Mouse (Mus musculus): ENCODE data around the gene Usp29. TPM values are rescaled to one million over a fixed set of nuclear protein-coding genes. Genes with fewer than 3 reads are reported as not detected.
"Not testable (repeated sequence)": the region's sequence is repeated elsewhere in the genome, so short reads cannot be mapped to it uniquely, and the experiment has no call there.

Usp29 gene
- polyA plus RNA-seq, 1 experiment from 2014 or later = 13.0 TPM

DNA sequence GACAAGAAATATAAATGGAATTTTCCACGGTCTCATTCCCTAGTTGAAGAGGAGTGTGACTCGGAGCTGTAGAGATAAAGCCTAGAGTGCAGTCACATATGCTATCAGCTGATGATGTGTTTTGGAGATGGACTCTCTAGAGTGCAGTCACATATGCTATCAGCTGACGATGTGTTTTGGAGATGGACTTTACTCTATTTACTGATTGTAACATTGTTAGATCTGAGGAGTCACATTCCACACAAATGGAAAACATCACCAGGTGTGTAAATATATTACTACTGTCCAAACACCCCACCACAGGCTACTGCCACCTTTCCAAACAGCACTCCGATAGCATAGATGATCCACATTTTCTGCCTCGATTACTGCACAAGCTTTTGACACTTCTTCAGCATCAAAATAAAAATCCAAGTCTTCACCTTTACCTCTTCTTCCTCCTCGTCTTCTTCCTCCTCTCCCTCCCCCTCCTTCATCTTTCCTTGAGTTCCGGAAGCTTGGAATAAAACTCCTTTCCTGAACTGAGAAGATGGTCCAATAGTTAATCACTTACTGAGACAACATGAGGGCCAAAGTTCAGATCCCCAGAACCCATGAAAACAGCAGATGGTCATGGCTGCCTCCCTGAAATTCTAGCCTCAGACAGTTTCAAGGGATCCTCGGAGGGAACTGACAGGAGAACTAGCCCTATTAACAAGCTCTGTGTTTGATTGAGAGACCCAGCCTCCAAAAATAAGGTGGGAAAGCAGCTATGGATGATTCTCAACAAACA lies 153.2 kb downstream of the Usp29 start:
- WGBS = 81% methylated on average over 8 of the region's 8 CpGs
- Histone ChIP-seq H3K4me3 (ENCODE audit: low read depth, low read length) (no peak overlapping the region), H3K36me3 (ENCODE audit: control insufficient read depth, insufficient read depth, low read length) (no peaks in the 10 kb centered on the region), H3K27me3 (ENCODE audit: control insufficient read depth, insufficient read depth, low read length) (no peaks in the 10 kb centered on the region), H3K9me3 (ENCODE audit: control insufficient read depth, low read length) (no peaks in the 10 kb centered on the region), H3K4me2 (ENCODE audit: low read depth) (no peak overlapping the region), H3K9ac (ENCODE audit: low read length) (no peak overlapping the region), H3K27ac (ENCODE audit: low read depth, low read length) (no peak overlapping the region), H3K4me1 (ENCODE audit: control insufficient read depth, insufficient read depth, low read length) (no peaks in the 10 kb centered on the region)
- ATAC-seq (ENCODE audit: insufficient read depth, low FRiP score, low TSS enrichment) (no peak), DNase-seq (ENCODE audit: low spot score) (no peak)

DNA sequence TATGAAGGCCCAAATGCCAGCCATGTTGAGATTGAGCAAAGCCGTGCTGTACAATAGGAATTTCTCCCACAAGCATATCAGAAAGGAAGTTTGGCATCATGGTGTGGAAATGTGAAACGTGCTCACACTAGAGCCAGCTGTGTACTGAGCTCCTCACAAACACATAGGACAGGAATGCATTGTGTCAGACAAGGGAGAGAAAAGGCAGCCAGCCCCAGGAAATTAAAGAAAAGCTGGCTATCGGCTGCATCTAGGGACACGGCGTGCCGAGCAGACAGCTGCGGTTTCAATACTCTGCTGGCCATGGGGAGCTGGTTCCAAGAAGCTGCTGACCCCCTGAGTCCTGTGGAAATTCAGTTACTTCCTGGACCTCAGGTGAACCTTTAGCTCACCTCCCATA lies 155.0 kb downstream of the Usp29 start:
- WGBS = 86% methylated on average over 7 of the region's 7 CpGs

GRCm38 (mm10) chr7:6886896-6887295 lies 156.5 kb downstream of the Usp29 start:
- Histone ChIP-seq H3K4me1 (ENCODE audit: control insufficient read depth, insufficient read depth, low read length) (no peaks in the 10 kb centered on the region), H3K27ac (ENCODE audit: low read depth, low read length) (no peak overlapping the region), H3K9me3 (ENCODE audit: control insufficient read depth, low read length) (no peaks in the 10 kb centered on the region), H3K36me3 (ENCODE audit: control insufficient read depth, insufficient read depth, low read length) (no peaks in the 10 kb centered on the region), H3K27me3 (ENCODE audit: control insufficient read depth, insufficient read depth, low read length) (no peaks in the 10 kb centered on the region), H3K9ac (ENCODE audit: low read length) (no peak overlapping the region), H3K4me3 (ENCODE audit: low read depth, low read length) (no peak overlapping the region), H3K4me2 (ENCODE audit: low read depth) (no peak overlapping the region)
- ATAC-seq (ENCODE audit: insufficient read depth, low FRiP score, low TSS enrichment) (no peak), DNase-seq (ENCODE audit: low spot score) (no peak)
- WGBS = 92% methylated on average over 1 of the region's 1 CpGs

More for the DNA sequence above, 155.0 kb downstream of the Usp29 start:
- Histone ChIP-seq H3K4me2 (ENCODE audit: low read depth) (no peak overlapping the region), H3K36me3 (ENCODE audit: control insufficient read depth, insufficient read depth, low read length) (no peaks in the 10 kb centered on the region), H3K9ac (ENCODE audit: low read length) (no peak overlapping the region), H3K27ac (ENCODE audit: low read depth, low read length) (no peak overlapping the region), H3K4me1 (ENCODE audit: control insufficient read depth, insufficient read depth, low read length) (no peaks in the 10 kb centered on the region), H3K27me3 (ENCODE audit: control insufficient read depth, insufficient read depth, low read length) (no peaks in the 10 kb centered on the region), H3K9me3 (ENCODE audit: control insufficient read depth, low read length) (no peaks in the 10 kb centered on the region), H3K4me3 (ENCODE audit: low read depth, low read length) (no peak overlapping the region)
- DNase-seq (ENCODE audit: low spot score) = no peak
- no peak for ATAC-seq (ENCODE audit: insufficient read depth, low FRiP score, low TSS enrichment)

- WGBS = 91% methylated on average over 5 of the region's 5 CpGs
- no peak for ATAC-seq (ENCODE audit: insufficient read depth, low FRiP score, low TSS enrichment)
- Histone ChIP-seq H3K9me3 (ENCODE audit: control insufficient read depth, low read length) (no peaks in the 10 kb centered on the region), H3K27me3 (ENCODE audit: control insufficient read depth, insufficient read depth, low read length) (no peaks in the 10 kb centered on the region), H3K9ac (ENCODE audit: low read length) (no peak overlapping the region), H3K36me3 (ENCODE audit: control insufficient read depth, insufficient read depth, low read length) (no peaks in the 10 kb centered on the region), H3K4me3 (ENCODE audit: low read depth, low read length) (no peak overlapping the region), H3K27ac (ENCODE audit: low read depth, low read length) (no peak overlapping the region), H3K4me2 (ENCODE audit: low read depth) (no peak overlapping the region), H3K4me1 (ENCODE audit: control insufficient read depth, insufficient read depth, low read length) (no peaks in the 10 kb centered on the region)
- DNase-seq (ENCODE audit: low spot score) = no peak
Measured at GRCm38 (mm10) chr7:6889871-6890270, 159.5 kb downstream of the Usp29 start.

DNA sequence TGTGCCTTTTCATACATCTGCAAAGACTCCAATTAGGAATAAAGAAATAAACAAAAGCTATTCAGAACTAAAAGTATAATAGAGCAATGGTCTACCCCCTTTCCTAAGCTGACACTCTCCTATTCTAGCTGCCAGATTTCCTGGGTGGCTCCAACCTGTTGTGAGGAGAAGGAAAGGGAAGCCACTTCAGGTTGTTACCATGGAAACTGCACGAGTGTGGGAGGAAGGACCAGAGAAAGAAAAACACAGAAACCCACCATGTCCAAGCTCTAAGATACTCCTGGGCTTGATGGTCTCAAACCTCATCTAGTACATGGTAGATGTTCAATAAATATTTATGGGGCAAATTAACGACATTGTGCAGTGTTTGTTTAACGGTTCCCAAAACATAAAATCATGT lies 160.8 kb downstream of the Usp29 start:
- H3K9me3 ChIP-seq (ENCODE audit: control insufficient read depth, low read length) = no peaks in the 10 kb centered on the region
- no peak overlapping the region for H3K9ac ChIP-seq (ENCODE audit: low read length)
- H3K36me3 ChIP-seq (ENCODE audit: control insufficient read depth, insufficient read depth, low read length) = no peaks in the 10 kb centered on the region
- no peak overlapping the region for H3K4me2 ChIP-seq (ENCODE audit: low read depth)
- no peak overlapping the region for H3K27ac ChIP-seq (ENCODE audit: low read depth, low read length)
- WGBS = 66% methylated on average over 3 of the region's 3 CpGs
- H3K4me3 ChIP-seq (ENCODE audit: low read depth, low read length) = no peak overlapping the region
- no peak for ATAC-seq (ENCODE audit: insufficient read depth, low FRiP score, low TSS enrichment)
- DNase-seq (ENCODE audit: low spot score) = no peak
- H3K4me1 ChIP-seq (ENCODE audit: control insufficient read depth, insufficient read depth, low read length) = no peaks in the 10 kb centered on the region
- no peaks in the 10 kb centered on the region for H3K27me3 ChIP-seq (ENCODE audit: control insufficient read depth, insufficient read depth, low read length)

- not testable (repeated sequence) for H3K9ac ChIP-seq (ENCODE audit: low read length); H3K27ac ChIP-seq (ENCODE audit: low read depth, low read length); ATAC-seq (ENCODE audit: insufficient read depth, low FRiP score, low TSS enrichment); DNase-seq (ENCODE audit: low spot score); H3K4me2 ChIP-seq (ENCODE audit: low read depth); H3K4me3 ChIP-seq (ENCODE audit: low read depth, low read length); H3K36me3 ChIP-seq (ENCODE audit: control insufficient read depth, insufficient read depth, low read length); H3K4me1 ChIP-seq (ENCODE audit: control insufficient read depth, insufficient read depth, low read length); H3K9me3 ChIP-seq (ENCODE audit: control insufficient read depth, low read length); H3K27me3 ChIP-seq (ENCODE audit: control insufficient read depth, insufficient read depth, low read length)
- 6% methylated on average over 4 of the region's 4 CpGs for WGBS
Measured at GRCm38 (mm10) chr7:6897021-6897420, 166.6 kb downstream of the Usp29 start.

DNA sequence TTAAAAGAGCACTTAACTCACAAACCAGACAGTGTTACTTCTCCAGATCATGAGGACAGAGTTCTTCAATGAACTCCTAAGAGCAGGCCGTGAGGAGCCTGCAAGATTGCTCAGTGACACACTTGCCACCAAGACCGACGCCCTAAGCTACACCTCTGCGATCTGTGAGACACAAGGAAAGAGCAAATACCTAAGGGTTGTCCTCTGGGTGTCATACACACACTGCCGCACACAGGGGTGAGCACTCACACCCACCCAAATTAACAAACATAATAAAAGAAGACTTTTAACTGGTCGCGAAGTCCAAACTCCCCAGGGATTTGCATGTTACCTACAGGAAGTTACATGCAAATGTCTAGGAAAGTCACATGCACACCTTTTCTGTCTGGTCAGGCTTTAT lies 170.3 kb downstream of the Usp29 start:
- ATAC-seq (ENCODE audit: insufficient read depth, low FRiP score, low TSS enrichment) (no peak), DNase-seq (ENCODE audit: low spot score) (no peak)
- no peak overlapping the region for H3K9ac ChIP-seq (ENCODE audit: low read length)
- no peaks in the 10 kb centered on the region for H3K36me3 ChIP-seq (ENCODE audit: control insufficient read depth, insufficient read depth, low read length)
- no peaks in the 10 kb centered on the region for H3K27me3 ChIP-seq (ENCODE audit: control insufficient read depth, insufficient read depth, low read length)
- WGBS = 91% methylated on average over 7 of the region's 7 CpGs
- no peak overlapping the region for H3K4me3 ChIP-seq (ENCODE audit: low read depth, low read length)
- H3K9me3 ChIP-seq (ENCODE audit: control insufficient read depth, low read length) = no peaks in the 10 kb centered on the region
- no peak overlapping the region for H3K4me2 ChIP-seq (ENCODE audit: low read depth)
- no peak overlapping the region for H3K27ac ChIP-seq (ENCODE audit: low read depth, low read length)
- no peaks in the 10 kb centered on the region for H3K4me1 ChIP-seq (ENCODE audit: control insufficient read depth, insufficient read depth, low read length)

GRCm38 (mm10) chr7:6903489-6903888 lies 173.1 kb downstream of the Usp29 start:
- no peaks in the 10 kb centered on the region for H3K4me1 ChIP-seq (ENCODE audit: control insufficient read depth, insufficient read depth, low read length)
- H3K4me3 ChIP-seq (ENCODE audit: low read depth, low read length) = no peak overlapping the region
- no peak overlapping the region for H3K9ac ChIP-seq (ENCODE audit: low read length)
- H3K36me3 ChIP-seq (ENCODE audit: control insufficient read depth, insufficient read depth, low read length) = no peaks in the 10 kb centered on the region
- no peaks in the 10 kb centered on the region for H3K27me3 ChIP-seq (ENCODE audit: control insufficient read depth, insufficient read depth, low read length)
- no peak overlapping the region for H3K4me2 ChIP-seq (ENCODE audit: low read depth)
- DNase-seq (ENCODE audit: low spot score) = no peak
- no peak for ATAC-seq (ENCODE audit: insufficient read depth, low FRiP score, low TSS enrichment)
- no peak overlapping the region for H3K27ac ChIP-seq (ENCODE audit: low read depth, low read length)
- 75% methylated on average over 8 of the region's 8 CpGs for WGBS
- H3K9me3 ChIP-seq (ENCODE audit: control insufficient read depth, low read length) = no peaks in the 10 kb centered on the region

- H3K27ac ChIP-seq (ENCODE audit: low read depth, low read length) = no peak overlapping the region
- no peak for ATAC-seq (ENCODE audit: insufficient read depth, low FRiP score, low TSS enrichment)
- no peaks in the 10 kb centered on the region for H3K27me3 ChIP-seq (ENCODE audit: control insufficient read depth, insufficient read depth, low read length)
- H3K9ac ChIP-seq (ENCODE audit: low read length) = no peak overlapping the region
- no peaks in the 10 kb centered on the region for H3K36me3 ChIP-seq (ENCODE audit: control insufficient read depth, insufficient read depth, low read length)
- DNase-seq (ENCODE audit: low spot score) = no peak
- no peak overlapping the region for H3K4me2 ChIP-seq (ENCODE audit: low read depth)
- H3K4me3 ChIP-seq (ENCODE audit: low read depth, low read length) = no peak overlapping the region
- 50% methylated on average over 7 of the region's 7 CpGs for WGBS
- H3K9me3 ChIP-seq (ENCODE audit: control insufficient read depth, low read length) = no peaks in the 10 kb centered on the region
- no peaks in the 10 kb centered on the region; the same call in 1 of the 2 replicates for H3K4me1 ChIP-seq (ENCODE audit: control insufficient read depth, insufficient read depth, low read length)
Measured at GRCm38 (mm10) chr7:6910527-6910926, 180.1 kb downstream of the Usp29 start.

Data from neural tube, embryonic 11.5 days (tissue).